Mouse (Mus musculus) midbrain, embryonic 14.5 days (tissue): Measurements from ENCODE around the gene Rnf8. TPM values are rescaled to one million over a fixed set of nuclear protein-coding genes. Genes with fewer than 3 reads are reported as not detected.

Experiments
- ATAC-seq: fragments of 200-750 bp; cut with Nextera tagmentation; 2 replicates; pipeline ENCODE4 v1.8.0; 2017; ENCODE audit warnings: moderate number of reproducible peaks, moderate library complexity; ENCODE audit not compliant: low FRiP score, low TSS enrichment
- DNase-seq: peaks from one replicate; pipeline ENCODE4 v3.0.0-alpha.2; 2015
- H3K27ac ChIP-seq: fragments of 300-500 bp; sonication (generic); replicated peaks from 2 replicates; pipeline ENCODE4 v1.5.1; 2014; ENCODE audit warnings: mild to moderate bottlenecking, low read depth, low read length, moderate library complexity
- H3K27me3 ChIP-seq: fragments of 300-500 bp; sonication (generic); 2 replicates; pipeline ENCODE4 v1.6.1; 2014; ENCODE audit warnings: low read length, control low read depth, mixed read lengths; ENCODE audit not compliant: control insufficient read depth, insufficient read depth
- H3K36me3 ChIP-seq: fragments of 300-500 bp; sonication (generic); 2 replicates; pipeline ENCODE4 v1.6.1; 2014; ENCODE audit warnings: low read length, control low read depth; ENCODE audit not compliant: control insufficient read depth, insufficient read depth
- H3K4me1 ChIP-seq: fragments of 300-500 bp; sonication (generic); 2 replicates; pipeline ENCODE4 v1.6.1; 2014; ENCODE audit warnings: mild to moderate bottlenecking, antibody characterized with exemption, low read length, control low read depth; ENCODE audit not compliant: control insufficient read depth, insufficient read depth
- H3K4me2 ChIP-seq: fragments of 300-500 bp; sonication (generic); 2 replicates; pipeline ENCODE4 v1.6.1; 2014; ENCODE audit warnings: mild to moderate bottlenecking, low read length, moderate library complexity
- H3K4me3 ChIP-seq: fragments of 300-500 bp; sonication (generic); replicated peaks from 2 replicates; pipeline ENCODE4 v1.5.1; 2014; ENCODE audit warnings: low read depth, low read length
- H3K9ac ChIP-seq: fragments of 300-500 bp; sonication (generic); replicated peaks from 2 replicates; pipeline ENCODE4 v1.6.1; 2014; ENCODE audit warnings: mild to moderate bottlenecking, low read length, moderate library complexity
- H3K9me3 ChIP-seq: fragments of 300-500 bp; sonication (generic); 2 replicates; pipeline ENCODE4 v1.6.1; 2016; ENCODE audit warnings: low read length, control low read depth, mixed read lengths; ENCODE audit not compliant: control insufficient read depth
- WGBS: fragments of 180-500 bp; shearing (Covaris S2); extraction: QIAGEN DNeasy Blood & Tissue Kit; methylation state at CpG from one replicate; pipeline ENCODE4 v1.1.7; 2014; 5-methylcytosine and 5-hydroxymethylcytosine counted together
- polyA plus RNA-seq: library from polyadenylated mRNA; unstranded; fragments of >200 nt; fragmentation: Nextera tagmentation; extraction: Ambion mirVana; gene quantifications from 2 replicates; pipeline ENCODE4 v1.2.1, GENCODE M21; 2014

Rnf8 gene
- 80.5 and 86.8 TPM in 2 replicates for polyA plus RNA-seq

DNA sequence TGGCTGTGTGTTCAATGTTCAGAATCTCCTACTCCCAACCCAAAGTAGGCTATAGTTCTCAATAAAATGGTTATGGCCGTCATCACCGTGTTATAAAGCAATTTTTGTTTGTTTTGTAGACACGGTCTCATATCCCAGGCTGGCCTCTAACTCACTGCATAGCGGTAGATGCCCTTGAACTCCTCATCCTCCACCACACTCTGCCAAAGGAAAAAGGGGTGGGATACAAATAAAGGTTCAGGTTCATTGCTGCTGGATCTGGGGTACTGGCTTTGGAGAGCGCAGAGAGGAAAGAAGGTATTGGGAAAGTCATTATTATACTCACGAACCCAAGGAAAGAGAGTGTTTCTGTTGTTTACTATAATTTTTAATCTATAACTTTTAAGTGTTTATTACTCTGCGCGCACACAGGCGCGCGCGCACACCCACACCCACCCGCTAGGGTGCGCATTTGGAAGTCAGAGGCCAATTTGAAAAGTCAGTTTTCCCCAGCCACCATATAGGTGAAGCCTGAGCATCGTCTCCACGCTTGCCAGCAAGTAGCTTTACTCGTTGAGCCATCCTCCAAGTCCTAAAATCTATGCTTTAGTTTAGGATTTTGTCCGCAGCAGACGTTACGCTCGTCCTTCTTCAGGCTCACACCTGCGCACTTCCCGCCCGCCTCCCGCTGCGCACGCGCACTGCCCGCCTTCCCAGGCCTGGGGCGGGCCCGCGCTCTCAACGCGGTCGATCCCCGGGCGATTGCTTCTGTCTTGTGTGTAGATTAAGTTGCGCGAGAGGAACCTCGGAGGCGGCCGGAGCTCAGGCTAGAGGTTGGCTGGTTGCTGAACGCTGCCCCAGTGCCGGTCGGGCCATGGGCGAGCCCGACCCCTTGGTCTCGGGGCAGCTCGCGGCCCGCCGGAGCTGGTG lies at the start of gene Rnf8, which contains the start of gene Gm28043:
Rnf8 (plus strand) TSS at position 676 of the 909 bp plus-strand sequence.
Gm28043 (plus strand) TSS at position 762 of the 909 bp plus-strand sequence.
- Histone ChIP-seq H3K27ac (peak within 1 kb of the TSS; percentile 90), H3K9me3 (no peaks in the 10 kb centered on the region), H3K4me2 (peak within 1 kb of the TSS; percentile 89), H3K4me1 (peaks cover 28% of the 10 kb centered on the region; the same call in 1 of the 2 replicates), H3K27me3 (no peaks in the 10 kb centered on the region), H3K4me3 (peak within 1 kb of the TSS; percentile 99), H3K9ac (peak within 1 kb of the TSS; percentile 97), H3K36me3 (peaks cover 9% of the 10 kb centered on the region)
- 2% methylated on average over 52 of the region's 52 CpGs for WGBS
- ATAC-seq (peak; percentile 94), DNase-seq (peak; percentile 97)

DNA sequence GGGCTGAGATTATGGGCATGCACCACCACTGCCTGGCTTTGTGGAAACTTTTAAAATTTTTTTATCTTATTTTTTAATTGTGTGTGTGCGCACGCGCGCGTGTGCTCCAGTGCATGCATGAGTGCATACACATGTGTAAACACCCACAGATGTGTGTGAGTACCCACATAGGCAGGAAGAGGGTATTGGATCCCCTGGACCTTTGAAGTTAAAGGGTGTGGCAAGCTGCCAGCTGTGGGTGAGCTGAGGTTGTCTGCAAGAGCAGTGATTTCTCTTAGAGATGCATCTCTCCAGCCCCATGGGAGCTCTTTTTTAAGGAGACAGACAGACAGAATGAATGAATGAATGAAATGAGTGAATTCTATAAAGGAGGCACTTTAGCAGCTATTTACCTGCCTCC lies 49.1 kb upstream of the Rnf8 start:
- Histone ChIP-seq H3K36me3 (peaks cover 33% of the 10 kb centered on the region), H3K27ac (no peak overlapping the region), H3K4me2 (no peak overlapping the region), H3K4me3 (no peak overlapping the region), H3K9ac (no peak overlapping the region), H3K4me1 (no peaks in the 10 kb centered on the region), H3K27me3 (no peaks in the 10 kb centered on the region), H3K9me3 (no peaks in the 10 kb centered on the region)
- ATAC-seq (no peak), DNase-seq (no peak)
- WGBS, result 98% methylated on average over 5 of the region's 5 CpGs

DNA sequence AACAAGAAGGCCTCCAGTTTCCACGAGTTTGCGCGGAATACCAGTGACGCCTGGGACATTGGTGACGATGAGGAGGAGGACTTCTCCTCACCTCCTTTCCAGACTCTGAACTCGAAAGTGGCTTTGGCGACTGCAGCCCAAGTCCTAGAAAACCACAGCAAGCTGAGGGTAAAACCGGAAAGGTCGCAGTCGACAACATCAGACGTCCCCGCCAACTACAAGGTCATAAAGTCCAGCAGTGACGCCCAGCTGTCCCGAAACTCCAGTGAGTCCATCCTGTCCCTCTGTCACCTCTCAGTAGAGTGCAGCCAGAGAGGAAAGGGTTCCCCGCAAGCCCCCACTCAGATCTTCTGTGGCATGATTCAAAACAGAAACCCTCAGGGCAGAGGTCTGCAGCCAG lies 46.2 kb upstream of the Rnf8 start:
- ATAC-seq (no peak), DNase-seq (no peak)
- Histone ChIP-seq H3K9ac (no peak overlapping the region), H3K36me3 (peaks cover 62% of the 10 kb centered on the region), H3K27me3 (no peaks in the 10 kb centered on the region), H3K4me1 (no peaks in the 10 kb centered on the region), H3K4me2 (no peak overlapping the region), H3K4me3 (no peak overlapping the region), H3K27ac (no peak overlapping the region), H3K9me3 (no peaks in the 10 kb centered on the region)
- WGBS, result 94% methylated on average over 15 of the region's 15 CpGs

GRCm38 (mm10) chr17:29569831-29570230 lies 44.8 kb upstream of the Rnf8 start:
- Histone ChIP-seq H3K27ac (no peak overlapping the region), H3K4me3 (no peak overlapping the region), H3K4me2 (no peak overlapping the region), H3K9me3 (no peaks in the 10 kb centered on the region), H3K9ac (no peak overlapping the region), H3K4me1 (no peaks in the 10 kb centered on the region), H3K27me3 (no peaks in the 10 kb centered on the region), H3K36me3 (peaks cover 66% of the 10 kb centered on the region)
- no peak for DNase-seq
- no peak for ATAC-seq
- 88% methylated on average over 6 of the region's 6 CpGs for WGBS

- H3K36me3 ChIP-seq, result peaks cover 83% of the 10 kb centered on the region
- no peak overlapping the region for H3K9ac ChIP-seq
- ATAC-seq (no peak), DNase-seq (no peak)
- H3K9me3 ChIP-seq, result no peaks in the 10 kb centered on the region
- no peak overlapping the region for H3K27ac ChIP-seq
- H3K4me3 ChIP-seq, result no peak overlapping the region
- no peak overlapping the region for H3K4me2 ChIP-seq
- no peaks in the 10 kb centered on the region for H3K4me1 ChIP-seq
- no peaks in the 10 kb centered on the region for H3K27me3 ChIP-seq
- 89% methylated on average over 4 of the region's 4 CpGs for WGBS
Observed at GRCm38 (mm10) chr17:29579579-29580126, 34.9 kb upstream of the Rnf8 start.

GRCm38 (mm10) chr17:29583569-29583968 lies 31.0 kb upstream of the Rnf8 start:
- peaks cover 50% of the 10 kb centered on the region for H3K36me3 ChIP-seq
- no peak overlapping the region for H3K9ac ChIP-seq
- DNase-seq (no peak), ATAC-seq (no peak)
- H3K4me3 ChIP-seq, result no peak overlapping the region
- no peaks in the 10 kb centered on the region for H3K9me3 ChIP-seq
- H3K4me1 ChIP-seq, result no peaks in the 10 kb centered on the region
- WGBS, result 90% methylated on average over 5 of the region's 5 CpGs
- no peak overlapping the region for H3K27ac ChIP-seq
- H3K4me2 ChIP-seq, result no peak overlapping the region
- no peaks in the 10 kb centered on the region for H3K27me3 ChIP-seq

GRCm38 (mm10) chr17:29584306-29584705 lies 30.3 kb upstream of the Rnf8 start:
- no peak for ATAC-seq
- Histone ChIP-seq H3K9ac (no peak overlapping the region), H3K27ac (no peak overlapping the region), H3K4me1 (0 out of 2 replicates have a peak, but pooled peaks cover 4% of the 10 kb centered on the region), H3K27me3 (no peaks in the 10 kb centered on the region), H3K9me3 (no peaks in the 10 kb centered on the region), H3K36me3 (peaks cover 43% of the 10 kb centered on the region), H3K4me2 (no peak overlapping the region), H3K4me3 (no peak overlapping the region)
- 87% methylated on average over 5 of the region's 5 CpGs for WGBS
- DNase-seq, result no peak

DNA sequence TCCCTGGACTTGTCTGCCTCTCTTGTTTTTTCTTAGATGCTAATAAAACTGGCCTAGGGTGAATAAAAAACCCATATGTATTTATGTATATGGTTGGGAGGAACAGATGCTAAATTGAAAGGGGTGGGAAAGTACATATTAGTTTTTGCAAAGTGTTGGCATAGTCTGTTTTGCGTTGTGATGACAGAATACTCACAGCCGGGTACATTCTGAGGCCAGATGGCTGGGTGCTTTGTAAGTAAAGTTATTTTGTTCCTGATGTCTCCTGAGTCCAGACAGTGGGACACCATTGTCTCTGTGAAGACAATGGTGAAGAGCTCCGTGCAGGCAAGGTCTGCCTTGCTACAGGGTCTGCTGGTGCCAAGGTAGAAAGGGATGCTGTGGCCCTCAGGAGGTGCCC lies 29.9 kb upstream of the Rnf8 start:
- Histone ChIP-seq H3K4me1 (0 out of 2 replicates have a peak, but pooled peaks cover 5% of the 10 kb centered on the region), H3K4me3 (no peak overlapping the region), H3K4me2 (no peak overlapping the region), H3K9ac (no peak overlapping the region), H3K36me3 (peaks cover 39% of the 10 kb centered on the region), H3K27me3 (no peaks in the 10 kb centered on the region), H3K27ac (no peak overlapping the region), H3K9me3 (no peaks in the 10 kb centered on the region)
- ATAC-seq, result no peak
- WGBS, result 83% methylated on average over 3 of the region's 3 CpGs
- no peak for DNase-seq
